Mouse (Mus musculus) embryonic facial prominence, embryonic 15.5 days (tissue): ENCODE data around the gene Wdr62. TPM values are rescaled to one million over a fixed set of nuclear protein-coding genes. Genes with fewer than 3 reads are reported as not detected.

ENCODE experiments used
- ATAC-seq: fragments of 200-750 bp; cut with Nextera tagmentation; 2 replicates; pipeline ENCODE4 v1.8.0; 2017; ENCODE audit warnings: low read depth, moderate TSS enrichment; ENCODE audit not compliant: insufficient number of reproducible peaks, low FRiP score, low TSS enrichment
- H3K27ac ChIP-seq: fragments of 300-500 bp; sonication (generic); replicated peaks from 2 replicates; pipeline ENCODE4 v1.5.1; 2015; ENCODE audit warnings: mild to moderate bottlenecking, inconsistent platforms
- H3K27me3 ChIP-seq: fragments of 300-500 bp; sonication (generic); 2 replicates; pipeline ENCODE4 v1.6.1; 2015; ENCODE audit warnings: inconsistent platforms
- H3K36me3 ChIP-seq: fragments of 300-500 bp; sonication (generic); 2 replicates; pipeline ENCODE4 v1.6.1; 2015; ENCODE audit warnings: mild to moderate bottlenecking, inconsistent platforms
- H3K4me1 ChIP-seq: fragments of 300-500 bp; sonication (generic); 2 replicates; pipeline ENCODE4 v1.6.1; 2015; ENCODE audit warnings: inconsistent platforms
- H3K4me2 ChIP-seq: fragments of 300-500 bp; sonication (generic); replicated peaks from 2 replicates; pipeline ENCODE4 v1.6.1; 2015; ENCODE audit warnings: mild to moderate bottlenecking, inconsistent platforms
- H3K4me3 ChIP-seq: fragments of 300-500 bp; sonication (generic); replicated peaks from 2 replicates; pipeline ENCODE4 v1.5.1; 2015; ENCODE audit warnings: mild to moderate bottlenecking, inconsistent platforms
- H3K9ac ChIP-seq: fragments of 300-500 bp; sonication (generic); 2 replicates; pipeline ENCODE4 v1.6.1; 2015; ENCODE audit warnings: inconsistent platforms
- H3K9me3 ChIP-seq: fragments of 300-500 bp; sonication (generic); replicated peaks from 2 replicates; pipeline ENCODE4 v1.6.1; 2016; ENCODE audit warnings: inconsistent platforms
- WGBS: fragments of 180-500 bp; shearing (Covaris S2); methylation state at CpG from one replicate; pipeline ENCODE4 v1.1.7; 2015; 5-methylcytosine and 5-hydroxymethylcytosine counted together
- polyA plus RNA-seq: library from polyadenylated mRNA; unstranded; fragments of >200 nt; fragmentation: Nextera tagmentation; extraction: Ambion mirVana; gene quantifications from 2 replicates; pipeline ENCODE4 v1.2.1, GENCODE M21; 2015

Gene Wdr62
- polyA plus RNA-seq, 1 experiment from 2014 or later, result 8.6 TPM

DNA sequence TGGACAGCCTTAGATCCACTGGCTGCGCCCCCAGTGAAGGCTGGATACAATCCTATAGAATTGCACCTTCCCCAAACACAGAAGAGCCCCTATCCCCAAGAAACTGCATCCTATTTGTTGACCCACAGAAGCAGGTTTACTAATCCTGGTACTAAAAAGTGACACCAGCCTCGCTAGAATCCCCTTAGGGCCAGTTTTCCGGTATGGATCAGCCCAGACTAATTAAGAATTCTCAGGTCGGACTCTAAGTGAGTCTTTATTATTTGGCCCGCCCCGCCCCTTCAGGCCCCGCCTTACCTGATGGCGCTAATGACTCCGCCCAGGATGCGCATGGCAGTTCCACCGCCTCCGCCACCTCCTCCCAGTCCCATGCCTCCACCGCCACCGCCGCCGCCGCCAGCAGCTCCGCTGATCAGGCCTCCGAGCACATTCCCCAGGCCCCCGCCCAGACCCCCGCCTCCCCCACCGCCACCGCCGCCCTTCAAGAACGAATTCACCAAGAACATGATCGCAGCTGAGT is 86.6 kb downstream of the Wdr62 start:
- H3K4me1 ChIP-seq, result peaks cover 24% of the 10 kb centered on the region
- peak; percentile 64 for ATAC-seq
- H3K4me3 ChIP-seq, result peak overlapping the region; percentile 76
- H3K27me3 ChIP-seq, result no peaks in the 10 kb centered on the region
- H3K27ac ChIP-seq, result peak overlapping the region; percentile 93
- peak overlapping the region; percentile 73 for H3K9ac ChIP-seq
- H3K9me3 ChIP-seq, result no peaks in the 10 kb centered on the region
- 1% methylated on average over 26 of the region's 26 CpGs for WGBS
- peaks cover 38% of the 10 kb centered on the region for H3K36me3 ChIP-seq
- H3K4me2 ChIP-seq, result peak overlapping the region; percentile 67

DNA sequence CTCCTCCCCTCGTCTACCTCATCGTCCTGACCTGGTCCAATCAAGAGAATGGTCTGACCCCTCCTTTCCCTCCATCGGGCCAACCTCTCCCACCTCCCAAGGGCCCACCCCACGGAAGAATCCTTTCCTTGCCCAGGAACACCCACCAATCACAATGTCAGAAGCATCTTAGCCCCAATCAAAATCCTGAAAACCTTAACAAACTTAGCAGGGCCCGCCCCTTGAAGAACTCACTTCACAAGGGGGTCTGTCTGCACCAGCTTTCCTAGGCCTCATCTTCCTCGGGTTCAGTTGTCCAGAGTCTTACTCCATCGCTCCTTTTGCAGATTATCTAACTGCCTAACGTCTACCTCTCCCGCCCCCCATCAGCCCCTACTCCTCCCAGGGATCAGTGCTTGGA is 87.2 kb downstream of the Wdr62 start:
- Histone ChIP-seq H3K4me3 (peak overlapping the region; percentile 76), H3K9me3 (no peaks in the 10 kb centered on the region), H3K36me3 (peaks cover 44% of the 10 kb centered on the region), H3K27me3 (no peaks in the 10 kb centered on the region), H3K9ac (peak overlapping the region; percentile 31; the same call in 1 of the 2 replicates), H3K4me1 (peaks cover 20% of the 10 kb centered on the region), H3K4me2 (peak overlapping the region; percentile 67), H3K27ac (peak overlapping the region; percentile 68; the same call in 1 of the 2 replicates)
- WGBS, result 19% methylated on average over 9 of the region's 9 CpGs
- ATAC-seq, result no peak

DNA sequence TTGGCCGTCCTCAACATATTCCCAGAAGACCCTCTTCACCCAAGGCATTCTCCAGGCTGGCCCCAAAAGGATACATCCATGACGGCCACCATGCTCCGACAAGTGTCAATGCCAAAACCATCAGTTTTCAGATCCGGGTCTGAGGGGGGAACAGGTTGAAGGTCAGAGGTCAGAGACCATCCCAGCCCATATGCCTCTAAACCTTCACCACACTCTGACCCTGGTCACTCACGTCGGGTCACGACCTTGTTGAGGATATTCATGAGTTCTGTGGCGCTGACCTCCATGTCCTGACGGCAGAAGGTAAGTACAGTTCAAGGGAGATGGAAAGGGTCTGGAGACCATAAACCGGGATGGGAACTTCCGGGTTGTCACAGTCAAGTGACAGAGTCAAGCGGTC is 88.1 kb downstream of the Wdr62 start:
- no peak for ATAC-seq

More for the DNA sequence above, 88.1 kb downstream of the Wdr62 start:
- H3K27me3 ChIP-seq, result no peaks in the 10 kb centered on the region
- H3K4me3 ChIP-seq, result no peak overlapping the region
- no peak overlapping the region for H3K27ac ChIP-seq
- H3K36me3 ChIP-seq, result peaks cover 53% of the 10 kb centered on the region
- 86% methylated on average over 12 of the region's 12 CpGs for WGBS
- H3K4me2 ChIP-seq, result no peak overlapping the region
- no peak overlapping the region for H3K9ac ChIP-seq
- H3K9me3 ChIP-seq, result no peaks in the 10 kb centered on the region
- H3K4me1 ChIP-seq, result peaks cover 20% of the 10 kb centered on the region

Other genes with a start within 250 kb of the Wdr62 start
- gene Zfp14, start 229.0 kb downstream of the Wdr62 start, polyA plus RNA-seq, result 5.3 and 6.7 TPM in 2 replicates
- gene Zfp82, start 207.5 kb downstream of the Wdr62 start, polyA plus RNA-seq, result 7.9 and 8.3 TPM in 2 replicates
- gene Gm26920, start 190.0 kb downstream of the Wdr62 start, polyA plus RNA-seq, result 0.73 and 1.9 TPM in 2 replicates
- gene Zfp566, start 189.9 kb downstream of the Wdr62 start, polyA plus RNA-seq, result 9.4 and 10.6 TPM in 2 replicates
- gene Zfp260, start 185.6 kb downstream of the Wdr62 start, polyA plus RNA-seq, result 120 and 122 TPM in 2 replicates
- gene Zfp382, start 158.5 kb downstream of the Wdr62 start, polyA plus RNA-seq, result 14.6 and 15.4 TPM in 2 replicates
- 13.6 and 17.7 TPM in 2 replicates for gene Zfp146, start 110.7 kb downstream of the Wdr62 start, polyA plus RNA-seq
- 6.4 and 6.5 TPM in 2 replicates for gene Cox7a1, start 96.3 kb downstream of the Wdr62 start, polyA plus RNA-seq
- 111 and 113 TPM in 2 replicates for gene Capns1, start 81.6 kb downstream of the Wdr62 start, polyA plus RNA-seq
- gene Polr2i, start 48.5 kb downstream of the Wdr62 start, polyA plus RNA-seq, result 155 and 160 TPM in 2 replicates
- gene Tbcb, start 48.1 kb downstream of the Wdr62 start, polyA plus RNA-seq, result 172 and 177 TPM in 2 replicates
- 0.31 and 0.39 TPM in 2 replicates for gene Ovol3, start 44.7 kb downstream of the Wdr62 start, polyA plus RNA-seq
- gene Thap8, start 325 bp downstream of the Wdr62 start, polyA plus RNA-seq, result 0.34 and 0.49 TPM in 2 replicates
- 36.3 and 47.3 TPM in 2 replicates for gene Clip3, start 11.3 kb upstream of the Wdr62 start, polyA plus RNA-seq
- gene Alkbh6, start 28.3 kb upstream of the Wdr62 start, polyA plus RNA-seq, result 84.9 and 92.8 TPM in 2 replicates
- gene Syne4, start 34.4 kb upstream of the Wdr62 start, polyA plus RNA-seq, result 30.5 and 36.9 TPM in 2 replicates
- 0.60 and 1.9 TPM in 2 replicates for gene E130208F15Rik, start 41.3 kb upstream of the Wdr62 start, polyA plus RNA-seq
- gene Sdhaf1, start 43.5 kb upstream of the Wdr62 start, polyA plus RNA-seq, result 17.9 and 18.8 TPM in 2 replicates
- gene Lrfn3, start 82.4 kb upstream of the Wdr62 start, polyA plus RNA-seq, result 5.7 and 6.6 TPM in 2 replicates
- gene Tyrobp, start 133.3 kb upstream of the Wdr62 start, polyA plus RNA-seq, result 95.4 and 103 TPM in 2 replicates
- 2.2 and 2.4 TPM in 2 replicates for gene Hcst, start 139.4 kb upstream of the Wdr62 start, polyA plus RNA-seq
- 1.7 and 1.8 TPM in 2 replicates for gene Nfkbid, start 141.3 kb upstream of the Wdr62 start, polyA plus RNA-seq
- gene Aplp1, start 165.1 kb upstream of the Wdr62 start, polyA plus RNA-seq, result 52.0 and 61.3 TPM in 2 replicates
- 1.1 and 1.3 TPM in 2 replicates for gene Kirrel2, start 177.3 kb upstream of the Wdr62 start, polyA plus RNA-seq
- 0.17 TPM in 2 replicates for gene Nphs1, start 177.9 kb upstream of the Wdr62 start, polyA plus RNA-seq
- not detected in 2 replicates for gene Prodh2, start 213.2 kb upstream of the Wdr62 start, polyA plus RNA-seq